Mouse (Mus musculus) spleen, postnatal 14 days (tissue): ENCODE results near the gene Cers1.

Source experiments
- DNase-seq, 2 experiments: peaks; one replicate each; pipeline ENCODE4 v3.0.0; 2021 to 2022; ENCODE audit warnings: low spot score in 2 of 2

Cers1 gene

GRCm38 (mm10) chr8:70315624-70316510 is at the start of gene Cers1:
Gene Cers1, plus strand, starts transcription at chr8:70315775.
- no peak for DNase-seq

- no peak for DNase-seq
Observed at GRCm38 (mm10) chr8:70267674-70268073, 47.9 kb upstream of the Cers1 start.

- DNase-seq: no peak
Observed at GRCm38 (mm10) chr8:70268311-70268710, 47.3 kb upstream of the Cers1 start.

- DNase-seq: no peak
Observed at GRCm38 (mm10) chr8:70268799-70269565, 46.6 kb upstream of the Cers1 start.

DNA sequence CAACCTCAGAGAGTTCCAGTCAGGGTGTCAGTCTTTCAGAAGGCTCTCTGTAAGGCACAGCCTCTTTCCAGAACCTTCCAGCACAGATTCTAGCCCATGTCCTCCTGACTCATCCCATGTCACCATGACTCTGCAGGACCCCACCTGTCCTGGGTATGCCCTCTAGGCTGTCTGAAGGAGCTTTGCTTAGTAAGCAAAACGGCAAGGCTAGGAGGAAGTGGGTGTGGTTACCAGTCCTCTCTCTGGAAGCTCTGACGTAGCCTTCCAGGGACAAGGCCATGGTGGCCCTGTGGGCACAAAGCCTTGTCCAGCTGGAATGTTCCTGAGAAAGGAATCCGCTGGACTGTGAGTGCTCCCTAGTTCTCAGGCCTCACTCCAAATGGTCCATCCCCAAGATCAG is 42.6 kb upstream of the Cers1 start:
- DNase-seq: no peak

DNA sequence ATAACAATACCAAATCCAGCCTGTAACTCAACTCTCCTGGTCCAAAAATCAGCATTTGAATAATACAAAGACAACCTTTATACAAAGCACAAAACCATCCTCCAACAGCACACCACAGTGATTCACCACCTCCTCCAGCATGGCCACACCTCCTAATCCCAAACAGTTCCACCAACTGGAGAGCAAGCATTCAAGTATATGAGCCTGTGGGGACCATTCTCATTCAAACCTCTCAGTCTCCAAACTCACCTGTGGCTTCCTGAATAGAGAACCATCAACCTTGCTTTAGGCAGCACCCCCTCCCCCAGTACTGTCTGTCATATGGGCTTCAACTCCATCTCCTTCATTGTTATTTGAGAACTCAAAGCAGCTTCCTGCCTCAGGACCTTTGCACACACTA is 41.2 kb upstream of the Cers1 start:
- no peak for DNase-seq

- DNase-seq: no peak
Observed at GRCm38 (mm10) chr8:70276476-70276875, 39.1 kb upstream of the Cers1 start.

GRCm38 (mm10) chr8:70278175-70278574 is 37.4 kb upstream of the Cers1 start:
- DNase-seq: no peak

DNA sequence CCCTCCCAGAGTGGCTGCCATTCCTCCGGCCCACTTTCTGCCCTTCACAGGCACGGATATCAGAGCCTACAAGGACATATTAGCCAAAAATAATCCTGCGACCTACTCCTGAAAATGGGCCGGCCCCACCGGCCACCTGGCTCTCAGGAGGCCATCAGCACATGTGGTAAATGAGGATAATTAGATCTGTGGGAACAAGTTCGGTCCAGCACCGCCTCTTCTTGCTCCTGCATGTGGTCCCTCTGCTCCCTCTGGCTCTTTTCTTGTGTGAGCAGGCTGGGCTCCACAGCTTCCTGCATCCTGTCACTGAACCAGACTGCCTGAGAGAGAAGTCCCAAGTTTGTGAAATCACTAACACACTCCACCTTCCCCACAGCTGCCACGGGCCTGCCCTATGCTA is 36.3 kb upstream of the Cers1 start:
- no peak for DNase-seq

GRCm38 (mm10) chr8:70281001-70281400 is 34.6 kb upstream of the Cers1 start:
- DNase-seq: no peak

DNA sequence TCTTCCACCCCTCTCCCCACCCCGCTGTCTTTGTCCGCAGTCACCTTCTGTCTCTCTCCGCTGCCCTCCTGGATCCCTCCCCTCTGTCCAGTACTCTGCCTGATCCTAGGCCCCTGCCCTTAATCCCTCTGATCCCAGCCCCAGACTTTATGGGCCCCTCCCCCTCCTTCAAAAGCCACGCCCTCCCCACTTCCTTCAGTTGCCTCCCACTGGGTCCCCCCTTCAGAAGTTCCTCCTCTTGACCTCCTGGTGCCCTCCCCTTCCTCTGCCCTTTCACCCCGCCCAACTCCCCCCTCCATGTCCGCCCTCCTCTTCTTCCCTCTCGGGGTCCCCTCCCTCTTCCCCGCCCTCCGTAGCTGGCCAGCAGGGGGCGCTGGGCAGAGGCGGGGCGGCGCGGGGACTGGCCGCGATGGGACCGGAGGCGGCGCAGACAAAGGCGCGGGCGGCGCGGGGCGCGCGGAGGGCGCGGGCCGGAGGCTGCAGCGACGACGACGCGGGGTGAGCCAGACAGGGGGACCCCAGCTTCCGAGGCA is 32.9 kb upstream of the Cers1 start, which contains the start of gene Homer3:
Gene Homer3, plus strand, starts transcription at position 225 of the 533 bp plus-strand sequence.
- DNase-seq: peak; percentile 76 to 85

- no peak for DNase-seq
Observed at GRCm38 (mm10) chr8:70283136-70284077, 32.2 kb upstream of the Cers1 start.

- no peak for DNase-seq
Observed at GRCm38 (mm10) chr8:70284421-70284820, 31.2 kb upstream of the Cers1 start.

- no peak for DNase-seq
Observed at GRCm38 (mm10) chr8:70285304-70285703, 30.3 kb upstream of the Cers1 start.

GRCm38 (mm10) chr8:70286737-70287136 is 28.8 kb upstream of the Cers1 start:
- DNase-seq: no peak

- no peak for DNase-seq
Observed at GRCm38 (mm10) chr8:70293988-70294405, 21.6 kb upstream of the Cers1 start.

DNA sequence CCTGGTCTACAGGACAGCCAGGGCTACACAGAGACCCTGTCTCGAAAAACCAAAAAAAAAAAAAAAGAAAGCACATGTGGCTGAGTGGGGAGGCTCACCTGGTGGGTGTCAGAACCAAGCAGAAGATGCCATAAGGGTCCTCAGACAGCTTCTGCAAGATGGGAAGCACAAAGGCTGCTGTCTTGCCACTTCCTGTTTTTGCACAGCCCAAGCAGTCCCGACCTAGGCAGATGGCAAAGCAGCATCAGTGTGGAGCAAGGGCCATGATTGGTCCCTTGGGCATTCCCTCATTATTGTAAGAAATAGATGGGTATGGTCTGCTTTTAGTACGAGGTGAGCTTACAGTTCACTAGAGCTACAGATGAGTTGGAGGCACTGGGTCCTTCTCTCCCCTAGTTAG is 14.7 kb upstream of the Cers1 start:
- no peak for DNase-seq

GRCm38 (mm10) chr8:70302358-70302890 is 13.2 kb upstream of the Cers1 start, which contains the start of the genes Ddx49 and Cope:
Gene Ddx49, minus strand, starts transcription at chr8:70302489.
Gene Cope, plus strand, starts transcription at chr8:70302518.
- DNase-seq: peak; percentile 80 to 91

DNA sequence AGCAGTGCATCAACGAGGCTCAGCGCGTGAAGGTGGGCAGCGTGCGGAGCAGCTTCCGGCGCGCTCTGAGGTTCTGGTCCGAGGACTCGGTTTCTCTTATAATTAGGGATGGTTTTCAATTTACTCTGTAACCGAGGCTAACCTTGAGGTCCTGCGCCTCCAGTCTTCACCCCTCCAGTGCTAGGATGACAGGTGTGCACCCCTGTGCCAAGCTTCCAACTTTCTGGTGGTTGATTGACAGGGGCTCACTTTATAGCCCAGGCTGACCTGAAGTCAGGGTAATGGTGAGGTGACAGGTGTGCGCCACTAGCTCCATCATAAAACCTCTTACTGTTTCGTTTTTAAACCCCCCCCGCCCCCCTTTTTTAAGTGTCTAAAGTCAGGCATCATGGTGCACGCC is 12.7 kb upstream of the Cers1 start:
- no peak for DNase-seq

DNA sequence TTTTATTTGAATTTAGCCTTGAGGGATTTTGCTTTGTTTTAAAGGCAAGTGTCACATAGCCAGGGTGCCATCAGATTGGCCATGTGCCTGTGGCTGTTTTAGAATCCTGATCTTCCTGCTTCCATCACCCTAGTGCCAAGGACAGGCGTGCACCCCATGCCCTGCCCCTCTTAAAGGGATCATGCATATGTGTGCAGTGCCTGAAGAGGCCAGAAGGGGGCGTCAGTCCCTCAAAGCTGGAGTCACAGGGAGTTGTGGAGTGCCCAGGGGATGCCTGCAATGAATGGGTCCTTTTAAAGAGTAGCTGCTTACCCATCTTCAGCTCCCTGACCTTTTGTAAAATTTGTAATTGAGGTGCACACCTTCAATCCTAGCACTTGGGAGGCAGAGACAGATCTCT is 6.3 kb upstream of the Cers1 start:
- no peak for DNase-seq

GRCm38 (mm10) chr8:70313399-70313798 is 2.2 kb upstream of the Cers1 start:
- DNase-seq: no peak
